Mouse (Mus musculus): ENCODE data around the gene Nfe2l3. TPM values are rescaled to one million over a fixed set of nuclear protein-coding genes. Genes with fewer than 3 reads are reported as not detected.

The Nfe2l3 gene
- total RNA-seq, 2 experiments from 2014 or later = not detected

GRCm38 (mm10) chr6:51458925-51459312 is 26.4 kb downstream of the Nfe2l3 start:
- intact Hi-C loops (cut with DNase I) = no loop called here
- TF ChIP-seq CTCF (IDR thresholded peaks at IDR 0.05) = no peak
- no peak for DNase-seq
- Histone ChIP-seq H3K27ac (no peak overlapping the region), H3K4me3 (no peak overlapping the region)

- no peak for TF ChIP-seq CTCF (IDR thresholded peaks at IDR 0.05)
Observed at GRCm38 (mm10) chr6:51459313-51460020, 27.0 kb downstream of the Nfe2l3 start.

GRCm38 (mm10) chr6:51460021-51460360 is 27.5 kb downstream of the Nfe2l3 start:
- intact Hi-C loops (cut with DNase I) = no loop called here
- H3K4me3 ChIP-seq = no peak overlapping the region
- no peak for DNase-seq
- no peak for TF ChIP-seq CTCF (IDR thresholded peaks at IDR 0.05)
- no peak overlapping the region for H3K27ac ChIP-seq

More at GRCm38 (mm10) chr6:51459313-51460020, 27.0 kb downstream of the Nfe2l3 start:
- no peak for DNase-seq
- Histone ChIP-seq H3K27ac (no peak overlapping the region), H3K4me3 (no peak overlapping the region)
- intact Hi-C loops (cut with DNase I) = no loop called here

- intact Hi-C loops (cut with DNase I) = no loop called here
- Histone ChIP-seq H3K27ac (no peak overlapping the region), H3K4me3 (no peak overlapping the region)
- DNase-seq = no peak
- no peak for TF ChIP-seq CTCF (IDR thresholded peaks at IDR 0.05)
Observed at GRCm38 (mm10) chr6:51460363-51460762, 27.9 kb downstream of the Nfe2l3 start.

GRCm38 (mm10) chr6:51467649-51468048 is 35.2 kb downstream of the Nfe2l3 start:
- H3K27ac ChIP-seq = peak overlapping the region; percentile 99
- peak; percentile 53 for TF ChIP-seq CTCF (IDR thresholded peaks at IDR 0.05)
- peak overlapping the region; percentile 81 for H3K4me3 ChIP-seq
- intact Hi-C loops (cut with DNase I) = no loop called here
- no peak for DNase-seq

- intact Hi-C loops (cut with DNase I) = no loop called here
- no peak for TF ChIP-seq CTCF (IDR thresholded peaks at IDR 0.05)
- Histone ChIP-seq H3K27ac (peak overlapping the region; percentile 99), H3K4me3 (peak overlapping the region; percentile 81)
- peak; percentile 81 for DNase-seq
Observed at GRCm38 (mm10) chr6:51468891-51469561, 36.6 kb downstream of the Nfe2l3 start.

GRCm38 (mm10) chr6:51469715-51470310 is 37.3 kb downstream of the Nfe2l3 start, which contains the start of gene Hnrnpa2b1:
Gene Hnrnpa2b1, minus strand, starts transcription at chr6:51469894.
- intact Hi-C loops (cut with DNase I) = loop anchor here (5.0 kb wide), 1 partner anchor 752 kb away; the partner anchor contains the start of gene Hoxa7
- no peak for TF ChIP-seq CTCF (IDR thresholded peaks at IDR 0.05)
- Histone ChIP-seq H3K27ac (peak within 1 kb of the TSS; percentile 99), H3K4me3 (peak within 1 kb of the TSS; percentile 81)
- peak; percentile 98 for DNase-seq

- peak; percentile 90 for DNase-seq
- Histone ChIP-seq H3K27ac (peak within 1 kb of the TSS; percentile 99), H3K4me3 (peak within 1 kb of the TSS; percentile 81)
- TF ChIP-seq CTCF (IDR thresholded peaks at IDR 0.05) = no peak
- intact Hi-C loops (cut with DNase I) = loop anchor here (5.0 kb wide), 1 partner anchor 752 kb away; the partner anchor contains the start of gene Hoxa7
Observed at GRCm38 (mm10) chr6:51470311-51471178, 38.1 kb downstream of the Nfe2l3 start, which contains the start of gene Cbx3. Gene Cbx3, plus strand, starts transcription at chr6:51470360.

GRCm38 (mm10) chr6:51471179-51471505 is 38.7 kb downstream of the Nfe2l3 start:
- DNase-seq = no peak
- Histone ChIP-seq H3K27ac (peak overlapping the region; percentile 99), H3K4me3 (peak overlapping the region; percentile 81)
- no peak for TF ChIP-seq CTCF (IDR thresholded peaks at IDR 0.05)
- intact Hi-C loops (cut with DNase I) = loop anchor here (5.0 kb wide), 1 partner anchor 751 kb away; the partner anchor contains the start of gene Hoxa7

- Histone ChIP-seq H3K27ac (peak overlapping the region; percentile 99; the same call in 1 of the 2 replicates), H3K4me3 (peak overlapping the region; percentile 81)
- DNase-seq = no peak
- no peak for TF ChIP-seq CTCF (IDR thresholded peaks at IDR 0.05)
- intact Hi-C loops (cut with DNase I) = loop anchor here (5.0 kb wide), 1 partner anchor 751 kb away; the partner anchor contains the start of gene Hoxa7
Observed at GRCm38 (mm10) chr6:51471782-51472181, 39.3 kb downstream of the Nfe2l3 start.

- intact Hi-C loops (cut with DNase I) = loop anchor here (5.0 kb wide), 1 partner anchor 750 kb away; the partner anchor contains the start of gene Hoxa7
- Histone ChIP-seq H3K27ac (peak overlapping the region; percentile 99; the same call in 1 of the 2 replicates), H3K4me3 (peak overlapping the region; percentile 81)
- no peak for DNase-seq
- TF ChIP-seq CTCF (IDR thresholded peaks at IDR 0.05) = no peak
Observed at GRCm38 (mm10) chr6:51472213-51472612, 39.7 kb downstream of the Nfe2l3 start.
